In genomic region chr14:13914387-13915082, GRCm38 (mm10) we compare ENCODE assay signal across 34 mouse cellular contexts. TPM values are rescaled to one million over a fixed set of nuclear protein-coding genes. Genes with fewer than 3 reads are reported as not detected.
DNase-seq lines count a peak whose midpoint lies in the region; ATAC-seq and TF ChIP-seq lines count a peak whose summit lies in the region.
"Had no signal": no experiment of that assay in that cellular context is flagged by ENCODE, and none has a peak within 500 bp of the region (broad histone marks: within the 10 kb centered on the region; RNA-seq: fewer than 3 reads in every experiment).

Gm281 (minus strand) TSS chr14:13914478.

- no peaks in the 10 kb centered on the region; the same call in 1 of the 2 replicates for H3K4me1 ChIP-seq in embryonic facial prominence, embryonic 14.5 days (ENCODE audit: control insufficient read depth, insufficient read depth, low read length)
- H3K4me1 ChIP-seq in embryonic facial prominence, embryonic 10.5 days, result no peaks in the 10 kb centered on the region; the same call in 1 of the 2 replicates
- no peaks in the 10 kb centered on the region for H3K4me1 ChIP-seq in heart, embryonic 11.5 days (ENCODE audit: control insufficient read depth, insufficient read depth, low read length)
- no peaks in the 10 kb centered on the region for H3K4me1 ChIP-seq in forebrain, postnatal 0 days (ENCODE audit: insufficient read depth)
- H3K4me1 ChIP-seq: embryonic facial prominence, embryonic 15.5 days; heart, embryonic 10.5 days; hindbrain, embryonic 12.5 days; hindbrain, embryonic 15.5 days had no signal

- H3K36me3 ChIP-seq in embryonic facial prominence, embryonic 14.5 days (ENCODE audit: control insufficient read depth, insufficient read depth, low read length), result no peaks in the 10 kb centered on the region
- no peaks in the 10 kb centered on the region for H3K36me3 ChIP-seq in embryonic facial prominence, embryonic 10.5 days (replicated peaks)
- H3K36me3 ChIP-seq in heart, embryonic 11.5 days (ENCODE audit: control insufficient read depth, insufficient read depth, low read length), result no peaks in the 10 kb centered on the region
- no peaks in the 10 kb centered on the region for H3K36me3 ChIP-seq in forebrain, postnatal 0 days (ENCODE audit: insufficient read depth)
- H3K36me3 ChIP-seq: embryonic facial prominence, embryonic 15.5 days; heart, embryonic 10.5 days; hindbrain, embryonic 12.5 days; hindbrain, embryonic 15.5 days had no signal

- H3K9ac ChIP-seq in embryonic facial prominence, embryonic 14.5 days (ENCODE audit: low read depth, low read length), result no peak within 1 kb of the TSS
- no peak within 1 kb of the TSS for H3K9ac ChIP-seq in heart, embryonic 11.5 days (ENCODE audit: low read depth, low read length)
- H3K9ac ChIP-seq in forebrain, postnatal 0 days, result no peak within 1 kb of the TSS
- H3K9ac ChIP-seq: embryonic facial prominence, embryonic 15.5 days; hindbrain, embryonic 12.5 days; hindbrain, embryonic 15.5 days had no signal

- WGBS in embryonic facial prominence, embryonic 14.5 days, result 31% methylated on average over 1 of the region's 1 CpGs
- WGBS in embryonic facial prominence, embryonic 10.5 days, result 37% methylated on average over 1 of the region's 1 CpGs
- WGBS in heart, embryonic 11.5 days (ENCODE audit: insufficient replicate concordance), result 39% methylated on average over 1 of the region's 1 CpGs
- WGBS in forebrain, postnatal 0 days, result 26% methylated on average over 1 of the region's 1 CpGs

- H3K4me2 ChIP-seq in embryonic facial prominence, embryonic 14.5 days (ENCODE audit: low read depth, low read length), result no peak within 1 kb of the TSS
- H3K4me2 ChIP-seq in heart, embryonic 11.5 days, result no peak within 1 kb of the TSS
- no peak within 1 kb of the TSS for H3K4me2 ChIP-seq in forebrain, postnatal 0 days (ENCODE audit: low read depth)
- H3K4me2 ChIP-seq: embryonic facial prominence, embryonic 15.5 days; hindbrain, embryonic 12.5 days; hindbrain, embryonic 15.5 days had no signal

- no peak within 1 kb of the TSS for H3K27ac ChIP-seq in embryonic facial prominence, embryonic 14.5 days (replicated peaks; ENCODE audit: low read depth, low read length)
- H3K27ac ChIP-seq in embryonic facial prominence, embryonic 10.5 days (replicated peaks), result no peak within 1 kb of the TSS
- H3K27ac ChIP-seq in heart, embryonic 11.5 days (ENCODE audit: low read depth, low read length), result no peak within 1 kb of the TSS
- H3K27ac ChIP-seq in forebrain, postnatal 0 days (ENCODE audit: low read depth, low read length), result no peak within 1 kb of the TSS
- H3K27ac ChIP-seq: embryonic facial prominence, embryonic 15.5 days; heart, adult 2 months; heart, embryonic 10.5 days; hindbrain, embryonic 12.5 days; hindbrain, embryonic 15.5 days had no signal

- no peak within 1 kb of the TSS for H3K4me3 ChIP-seq in embryonic facial prominence, embryonic 14.5 days (ENCODE audit: low read depth, low read length)
- no peak within 1 kb of the TSS for H3K4me3 ChIP-seq in embryonic facial prominence, embryonic 10.5 days
- no peak within 1 kb of the TSS for H3K4me3 ChIP-seq in heart, embryonic 11.5 days (ENCODE audit: low read depth, low read length)
- no peak within 1 kb of the TSS for H3K4me3 ChIP-seq in forebrain, postnatal 0 days (ENCODE audit: low read depth, low read length)
- H3K4me3 ChIP-seq: embryonic facial prominence, embryonic 15.5 days; heart, adult 2 months; heart, embryonic 10.5 days; hindbrain, embryonic 12.5 days; hindbrain, embryonic 15.5 days had no signal

- peak; percentile 51; the same call in 1 of the 2 replicates for ATAC-seq in embryonic facial prominence, embryonic 14.5 days (ENCODE audit: low read depth)
- ATAC-seq in heart, embryonic 11.5 days (replicated peaks; ENCODE audit: insufficient number of reproducible peaks, low FRiP score, low TSS enrichment), result no peak
- no peak for ATAC-seq in forebrain, postnatal 0 days
- ATAC-seq: forebrain, embryonic 14.5 days had no signal

- no peak for TF ChIP-seq CTCF in forebrain, postnatal 0 days (IDR thresholded peaks at IDR 0.05; ENCODE audit: low read depth)

- no peak for DNase-seq in embryonic facial prominence, embryonic 14.5 days (ENCODE audit: low spot score)
- DNase-seq in embryonic facial prominence, embryonic 10.5 days (ENCODE audit: low spot score), result no peak
- DNase-seq in ES-CJ7 (ENCODE audit: low read depth, low spot score), result peak; percentile 81
- DNase-seq in R1 (ENCODE audit: low read depth, low spot score), result peak; percentile 82
- no peak for DNase-seq in forebrain, postnatal 0 days
- DNase-seq: adrenal gland, adult 2 months; adrenal gland, postnatal 14 days; cerebellum, adult 11 months; cerebellum, adult 2 months; cerebellum, adult 9-11 months; cerebellum, postnatal 25 days; embryo, embryonic 11 days; gastrocnemius, postnatal 10 days; gastrocnemius, postnatal 36 days; heart, adult 2 months; kidney, adult 18-20 months had no signal

- no peaks in the 10 kb centered on the region for H3K9me3 ChIP-seq in embryonic facial prominence, embryonic 14.5 days (ENCODE audit: control insufficient read depth, low read length)
- no peaks in the 10 kb centered on the region for H3K9me3 ChIP-seq in embryonic facial prominence, embryonic 10.5 days
- H3K9me3 ChIP-seq in heart, embryonic 11.5 days (replicated peaks; ENCODE audit: control insufficient read depth, low read length), result no peaks in the 10 kb centered on the region
- no peaks in the 10 kb centered on the region for H3K9me3 ChIP-seq in forebrain, postnatal 0 days (ENCODE audit: low read length)
- H3K9me3 ChIP-seq: embryonic facial prominence, embryonic 15.5 days; heart, embryonic 10.5 days; hindbrain, embryonic 12.5 days; hindbrain, embryonic 15.5 days had no signal

- H3K27me3 ChIP-seq in embryonic facial prominence, embryonic 14.5 days (replicated peaks; ENCODE audit: control insufficient read depth, insufficient read depth, low read length), result no peaks in the 10 kb centered on the region
- no peaks in the 10 kb centered on the region for H3K27me3 ChIP-seq in embryonic facial prominence, embryonic 10.5 days (replicated peaks; ENCODE audit: low read depth, poor library complexity, severe bottlenecking)
- no peaks in the 10 kb centered on the region for H3K27me3 ChIP-seq in heart, embryonic 11.5 days (ENCODE audit: control insufficient read depth, insufficient read depth, low read length)
- H3K27me3 ChIP-seq in forebrain, postnatal 0 days (ENCODE audit: insufficient read depth, low read length), result no peaks in the 10 kb centered on the region
- H3K27me3 ChIP-seq: embryonic facial prominence, embryonic 15.5 days; hindbrain, embryonic 12.5 days; hindbrain, embryonic 15.5 days had no signal

RNA-seq across cellular contexts. Expression of gene Gm281, which starts in this region (rescaled TPM):
- 0.49 TPM in 1 of 2 replicates, not detected in the other for polyA plus RNA-seq in embryonic facial prominence, embryonic 14.5 days (2014; fragmentation: Nextera tagmentation; extraction: Ambion mirVana)
- not detected in 2 replicates for polyA plus RNA-seq in embryonic facial prominence, embryonic 10.5 days (2016; fragmentation: Nextera tagmentation; extraction: Ambion mirVana)
- polyA plus RNA-seq in heart, embryonic 11.5 days (2014; fragmentation: Nextera tagmentation; extraction: Ambion mirVana), result not detected in 2 replicates
- total RNA-seq in forebrain, postnatal 0 days (2014; rRNA removed), result not detected in 2 replicates
- 0.06 and 0.11 TPM in 2 replicates for polyA plus RNA-seq in forebrain, postnatal 0 days (2015; fragmentation: Nextera tagmentation; extraction: Ambion mirVana)
- total RNA-seq: adrenal gland, adult 2 months; adrenal gland, postnatal 14 days; adrenal gland, postnatal 4 days; common myeloid progenitor, adult 5-6 weeks; gastrocnemius, adult 18-20 months; gastrocnemius, postnatal 10 days; gastrocnemius, postnatal 36 days; granulocyte monocyte progenitor cell, adult 5-6 weeks; heart, adult 2 months; heart, postnatal 25 days; hematopoietic stem cell, adult 5-6 weeks; MEL had no signal
- polyA plus RNA-seq: adrenal gland, adult 2 months; cerebellum, adult 2 months; embryonic facial prominence, embryonic 11.5 days; forebrain, embryonic 11.5 days; forebrain, embryonic 14.5 days; heart, embryonic 14.5 days; heart, postnatal 0 days; hindbrain, embryonic 12.5 days; hindbrain, embryonic 15.5 days; intestine, embryonic 14.5 days had no signal

Comparison
In these comparisons a context has a peak if more than half of its experiments do, and no peak if none do; other contexts are left out.
1. Peak in ATAC-seq in embryonic facial prominence, embryonic 14.5 days; RNA of the gene not detected or under 1 TPM.
2. DNase-seq: peak in ES-CJ7 (single experiment) and R1 (single experiment); none in embryonic facial prominence, embryonic 14.5 days (single experiment), embryonic facial prominence, embryonic 10.5 days (single experiment) and forebrain, postnatal 0 days (single experiment).